Mouse (Mus musculus) cerebellum, postnatal 4 days (tissue): ENCODE data around the gene Flt1.

Source experiments
- DNase-seq, 2 experiments: peaks; one replicate each; pipeline ENCODE4 v3.0.0; 2022; ENCODE audit warnings: low spot score in 2 of 2, mixed read lengths in 1 of 2

Flt1 gene

DNA sequence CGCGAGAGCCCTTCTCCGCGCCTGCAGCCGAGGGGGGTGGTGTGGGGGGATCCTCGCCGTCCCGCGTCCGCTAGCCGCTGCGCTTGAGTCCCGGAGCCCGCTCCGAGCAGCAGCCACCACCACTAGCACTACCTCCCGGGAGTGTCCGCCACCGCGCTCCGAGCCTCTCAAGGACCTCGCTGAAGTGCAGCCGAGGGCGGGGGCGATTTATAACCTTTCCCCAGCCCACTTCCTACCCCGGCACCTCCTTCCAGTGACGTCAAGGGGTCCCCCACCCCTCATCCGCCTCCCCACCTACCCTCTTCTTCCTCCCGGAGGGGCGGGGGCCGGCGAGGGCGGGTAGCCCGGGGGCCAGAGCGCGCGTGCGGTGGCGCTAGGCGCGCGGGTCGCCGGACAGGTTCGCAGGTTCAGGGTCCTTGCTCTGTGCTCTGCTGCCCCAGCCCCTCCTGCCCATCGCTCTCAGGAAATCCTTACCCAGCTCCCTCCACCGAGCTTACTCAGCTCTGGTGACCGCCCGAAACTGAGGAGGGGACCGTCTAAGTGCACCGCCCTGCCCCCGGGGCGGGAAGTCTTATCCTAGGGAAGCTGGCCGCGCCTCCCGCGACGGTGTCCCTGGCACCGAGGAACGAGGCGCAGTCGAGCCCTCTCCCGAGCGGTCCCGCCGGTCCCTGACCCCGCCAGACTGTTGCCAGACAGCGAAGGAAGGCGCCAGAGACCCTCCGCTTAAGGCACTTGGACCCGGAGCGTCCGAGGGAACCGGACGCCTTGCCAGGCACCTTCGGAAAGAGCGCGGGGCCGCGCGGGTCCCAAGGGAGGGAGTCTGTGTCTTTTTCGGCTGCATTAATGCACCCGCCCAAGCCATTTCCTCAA lies at the start of gene Flt1:
Gene Flt1, minus strand, starts transcription at position 181 of the 870 bp plus-strand sequence.
- no peak for DNase-seq

GRCm38 (mm10) chr5:147775222-147775621 lies 49.4 kb upstream of the Flt1 start:
- no peak for DNase-seq

DNA sequence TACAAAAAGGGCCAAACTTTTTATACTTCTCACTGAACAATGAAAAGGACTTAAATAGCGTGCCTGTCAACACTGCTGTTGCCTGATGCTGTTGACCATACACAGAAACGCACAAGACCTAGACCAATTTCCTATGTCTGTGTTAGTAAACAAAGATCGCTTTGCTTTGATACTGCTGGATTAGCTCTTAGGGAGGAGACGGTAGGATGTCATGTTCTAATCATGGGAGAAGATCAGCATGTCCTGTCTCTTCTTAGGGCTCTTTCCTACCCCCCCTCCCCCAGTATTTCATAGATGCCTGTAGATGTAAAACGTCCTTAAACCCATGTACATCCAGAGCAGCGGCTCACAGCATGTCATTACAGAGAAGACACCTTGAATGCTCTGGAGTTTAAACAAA lies 44.1 kb upstream of the Flt1 start:
- DNase-seq = no peak

GRCm38 (mm10) chr5:147764061-147764460 lies 38.2 kb upstream of the Flt1 start:
- DNase-seq = no peak

GRCm38 (mm10) chr5:147761984-147762383 lies 36.2 kb upstream of the Flt1 start:
- no peak for DNase-seq

GRCm38 (mm10) chr5:147761275-147761674 lies 35.5 kb upstream of the Flt1 start:
- DNase-seq = no peak

- DNase-seq = no peak
Observed at GRCm38 (mm10) chr5:147758640-147759319, 33.0 kb upstream of the Flt1 start.

- no peak for DNase-seq
Observed at GRCm38 (mm10) chr5:147757832-147758587, 32.2 kb upstream of the Flt1 start.

DNA sequence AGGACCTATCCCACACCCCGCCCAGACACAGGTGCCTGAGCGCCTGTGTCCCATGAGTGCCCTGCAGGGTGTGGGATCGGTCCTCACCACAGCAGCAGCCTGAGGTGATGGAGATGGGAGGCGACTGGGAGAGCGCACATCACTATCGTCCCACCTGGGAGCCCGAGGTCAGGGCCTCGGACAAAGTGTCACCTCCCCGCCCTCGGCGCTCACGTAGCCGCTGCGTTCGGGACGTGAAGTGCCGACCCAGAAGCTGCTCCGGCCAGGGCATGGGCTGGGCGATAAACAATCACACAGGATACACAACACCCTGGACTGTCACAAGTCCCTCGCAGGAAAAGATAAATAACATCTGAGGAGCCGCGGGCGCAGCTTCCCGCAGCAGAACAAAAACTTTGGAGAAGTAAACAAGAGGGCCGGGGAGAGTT lies 27.1 kb upstream of the Flt1 start:
- DNase-seq = no peak

DNA sequence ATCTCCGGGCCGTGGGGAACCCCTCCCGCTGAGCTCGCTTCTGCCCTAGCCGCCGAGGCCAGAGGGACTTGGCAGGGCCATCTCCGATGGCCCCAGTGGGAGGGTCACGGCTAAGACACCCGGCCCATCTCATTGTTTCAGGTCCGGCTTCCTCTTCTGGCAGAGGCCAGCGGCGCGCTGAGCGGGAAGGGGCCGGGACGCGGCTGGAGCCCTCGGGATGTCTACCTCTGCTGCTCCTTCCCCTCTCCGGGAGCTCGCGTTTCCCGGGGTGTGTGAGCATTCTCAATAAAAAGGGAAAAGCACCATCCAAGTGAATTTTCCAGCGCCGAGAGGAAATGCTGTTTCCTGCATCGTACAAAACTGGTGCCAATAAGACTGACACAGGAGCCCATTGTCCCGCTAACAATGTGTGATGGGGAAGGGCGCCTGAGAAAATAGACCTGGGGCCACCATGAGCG lies 25.9 kb upstream of the Flt1 start:
- DNase-seq = peak in 1 of 2 experiments; percentile 18

GRCm38 (mm10) chr5:147749972-147750371 lies 24.2 kb upstream of the Flt1 start:
- DNase-seq = no peak

GRCm38 (mm10) chr5:147748081-147748581 lies 22.3 kb upstream of the Flt1 start:
- DNase-seq = peak; percentile 35 to 62

- no peak for DNase-seq
Observed at GRCm38 (mm10) chr5:147744900-147745653, 19.3 kb upstream of the Flt1 start.

GRCm38 (mm10) chr5:147742468-147743111 lies 16.8 kb upstream of the Flt1 start:
- DNase-seq = no peak

DNA sequence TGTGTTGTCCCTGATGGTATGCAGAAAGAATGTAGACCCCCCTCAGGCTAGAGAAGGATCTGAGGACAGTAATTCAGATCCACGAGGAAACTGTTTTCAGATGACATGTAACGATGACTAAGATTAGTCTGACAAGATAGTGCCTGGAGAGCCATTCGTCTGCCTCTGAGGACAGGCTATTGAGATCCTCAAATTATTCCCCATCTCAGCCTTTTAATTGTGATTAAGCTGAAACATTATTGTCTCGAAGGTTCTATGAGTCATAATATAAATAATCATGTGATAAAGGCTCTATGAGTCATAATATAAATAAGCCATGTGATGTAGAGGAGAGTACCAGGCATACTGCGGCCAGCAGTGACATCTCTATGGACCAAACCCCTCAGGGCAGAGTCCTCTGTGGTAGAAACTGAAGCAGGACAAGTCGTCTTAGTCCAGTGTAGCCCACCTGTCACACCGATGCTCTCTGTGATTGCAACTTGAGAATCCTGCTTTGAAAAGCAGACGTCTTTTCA lies 11.0 kb upstream of the Flt1 start:
- no peak for DNase-seq

DNA sequence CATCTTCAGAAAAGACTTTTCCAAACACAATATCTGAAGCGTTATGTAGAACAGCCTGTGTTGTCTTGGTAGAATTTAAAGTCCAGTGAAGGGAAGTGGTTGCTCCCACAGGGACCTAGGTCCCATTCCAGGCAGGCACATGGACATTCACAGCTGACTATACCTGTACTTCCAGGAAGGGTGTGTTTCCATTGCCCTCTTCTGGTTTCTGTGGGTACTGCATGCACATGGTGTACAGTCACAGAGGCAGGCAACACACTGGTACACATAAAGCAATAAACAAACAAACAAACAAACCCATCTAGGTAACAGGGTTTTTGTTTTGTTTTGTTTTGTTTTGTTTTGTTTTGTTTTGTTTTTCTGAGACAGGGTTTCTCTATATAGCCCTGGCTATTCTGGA lies 7.9 kb upstream of the Flt1 start:
- DNase-seq = peak in 1 of 2 experiments; percentile 30

- no peak for DNase-seq
Observed at GRCm38 (mm10) chr5:147732926-147733325, 7.1 kb upstream of the Flt1 start.

DNA sequence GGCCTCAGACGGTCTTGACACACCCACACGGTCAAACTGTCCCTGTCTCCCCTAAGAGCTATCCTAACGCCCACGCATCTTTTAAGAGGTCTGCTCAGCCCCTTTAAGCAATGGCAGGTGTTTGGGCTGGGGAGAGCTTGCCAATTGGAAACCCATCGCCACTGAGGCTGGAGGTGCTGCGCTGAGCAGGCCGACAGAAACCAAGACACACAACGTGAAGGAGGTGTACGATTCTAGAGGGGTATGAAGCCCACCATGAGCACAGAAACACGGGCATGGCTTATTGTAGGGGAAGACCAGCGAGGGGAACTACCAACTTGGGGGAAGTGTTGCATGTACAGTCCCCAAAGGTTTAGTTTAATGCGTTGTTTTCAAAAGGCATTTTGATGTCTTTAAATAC lies 1.7 kb upstream of the Flt1 start:
- DNase-seq = no peak

DNA sequence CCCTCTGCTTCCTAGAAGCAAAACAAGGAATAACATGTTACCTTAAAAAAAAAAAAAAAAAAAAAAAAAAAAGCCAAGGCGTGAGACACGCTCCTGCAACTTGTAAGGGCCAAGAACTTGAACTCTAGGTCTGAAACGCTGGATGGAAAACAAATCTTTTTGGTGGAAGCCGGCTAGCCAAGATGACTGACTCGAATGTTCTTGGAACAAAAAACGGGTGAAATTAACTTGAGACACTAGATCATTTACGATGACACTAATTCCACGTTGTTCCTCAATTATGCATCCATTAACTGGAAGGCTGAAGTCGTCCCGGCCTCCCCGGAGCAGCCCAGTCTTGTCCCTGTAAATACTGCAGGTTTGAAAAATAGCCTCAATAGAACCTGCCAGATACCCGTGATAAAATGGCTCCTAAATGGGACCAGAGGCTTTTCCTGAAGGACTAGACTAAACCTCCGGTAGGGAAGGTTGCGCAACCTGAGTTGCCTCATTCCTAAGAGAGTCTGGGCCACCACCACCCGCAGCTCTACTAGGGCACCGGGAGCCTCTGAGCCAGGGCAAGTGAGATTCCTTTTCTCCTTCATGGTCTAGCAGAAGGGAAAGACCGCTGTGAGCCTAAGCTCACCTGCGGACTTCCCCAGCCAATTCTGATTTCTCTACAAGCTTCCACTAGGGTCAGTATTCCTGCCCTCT lies 1.0 kb upstream of the Flt1 start:
- no peak for DNase-seq
